Mouse (Mus musculus) forebrain, embryonic 13.5 days (tissue): ENCODE measurements around the gene Cyp2j13. TPM values are rescaled to one million over a fixed set of nuclear protein-coding genes. Genes with fewer than 3 reads are reported as not detected.

Experiments used
- polyA plus RNA-seq: library from polyadenylated mRNA; unstranded; fragments of >200 nt; fragmentation: Nextera tagmentation; extraction: Ambion mirVana; gene quantifications from 2 replicates; pipeline ENCODE4 v1.2.1, GENCODE M21; 2015

Gene Cyp2j13
- polyA plus RNA-seq, 1 experiment from 2014 or later: 0.14 TPM

Other genes with a start within 250 kb of the Cyp2j13 start
- 33.9 and 43.8 TPM in 2 replicates for gene Hook1, start 110.3 kb downstream of the Cyp2j13 start, polyA plus RNA-seq
- gene Cyp2j12, start 63.6 kb upstream of the Cyp2j13 start, polyA plus RNA-seq: not detected in 2 replicates
- gene Cyp2j7, start 159.1 kb upstream of the Cyp2j13 start, polyA plus RNA-seq: not detected in 2 replicates